Mouse (Mus musculus) lung, adult 2 months (tissue): ENCODE measurements around the gene Dscam.

Source experiments
- CTCF ChIP-seq: fragments of 200-500 bp; IDR thresholded peaks from 2 replicates; pipeline ENCODE4 v1.5.1; 2011; ENCODE audit warnings: mild to moderate bottlenecking, low read length, control low read depth; ENCODE audit not compliant: insufficient read depth
- POLR2A ChIP-seq: fragments of 200-500 bp; IDR thresholded peaks from 2 replicates; pipeline ENCODE4 v1.6.1; 2011; ENCODE audit warnings: low read depth, mild to moderate bottlenecking, control low read depth, low read length, borderline replicate concordance; ENCODE audit errors: extremely low read depth

DNA sequence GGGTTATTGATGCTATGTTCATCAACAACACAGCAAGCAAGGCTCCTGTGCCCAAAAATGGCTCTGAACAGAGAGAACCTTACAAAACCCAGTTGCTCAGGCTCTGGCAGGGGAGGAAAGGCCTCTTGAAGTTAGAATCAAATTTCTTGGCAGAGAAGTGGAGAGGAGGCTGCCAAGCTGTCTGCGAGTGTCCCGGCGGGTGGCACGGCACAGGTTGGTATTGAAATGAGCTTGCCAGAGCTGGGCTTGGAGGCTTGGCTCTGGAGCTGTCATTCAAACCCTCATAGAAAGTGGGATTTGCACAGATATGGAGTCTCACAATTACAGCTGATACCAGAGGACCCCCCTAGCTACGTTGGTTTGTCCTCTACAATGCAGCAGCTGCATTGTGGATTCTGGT lies 550.1 kb downstream of the Dscam start:
- TF ChIP-seq CTCF, result no peak
- TF ChIP-seq POLR2A, result no peak
